Mouse (Mus musculus): ENCODE results near the gene Xpr1. TPM values are rescaled to one million over a fixed set of nuclear protein-coding genes. Genes with fewer than 3 reads are reported as not detected.

Xpr1 gene
- polyA plus RNA-seq, 1 experiment: 27.2 TPM

DNA sequence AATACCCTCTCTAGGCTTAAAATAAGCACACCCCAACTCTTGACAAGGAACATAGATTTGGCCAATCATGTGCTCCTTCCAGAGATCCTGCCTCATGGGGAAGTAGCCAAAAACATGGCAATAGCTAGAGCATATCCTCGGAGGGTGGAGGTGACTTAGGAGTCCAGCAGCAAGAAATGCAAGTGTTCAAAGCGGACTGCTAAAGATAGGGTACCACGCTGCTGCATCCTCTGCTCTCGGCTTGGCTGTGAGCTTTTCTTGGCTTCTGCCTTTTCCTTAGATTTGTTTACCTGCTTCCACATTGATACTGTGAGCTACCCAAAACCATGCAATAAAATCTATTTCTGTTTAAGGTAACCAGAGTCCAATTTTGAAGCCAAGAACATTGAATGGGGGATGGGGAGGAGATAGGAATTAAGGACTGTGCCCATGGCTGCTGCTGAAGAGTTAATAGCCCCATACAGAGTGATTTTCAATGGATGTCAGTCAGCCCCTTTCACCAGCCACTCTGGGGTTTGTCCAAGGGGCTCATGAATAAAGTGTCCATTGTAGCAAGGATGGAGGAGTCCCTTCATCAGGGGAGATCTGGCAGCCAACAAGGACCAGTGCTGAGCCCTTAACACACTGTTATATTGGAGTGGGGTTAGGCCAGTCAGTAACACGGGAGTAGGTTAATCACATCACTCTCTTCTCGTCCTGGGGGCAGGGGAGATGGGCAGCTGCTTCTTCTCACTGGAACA, 10.1 kb upstream of the Xpr1 start:
- no peaks in the 10 kb centered on the region; the same call in 1 of the 2 replicates for H3K9me3 ChIP-seq (replicated peaks; ENCODE audit: control insufficient read depth, insufficient read depth, low read length, poor library complexity, severe bottlenecking)
- no peak overlapping the region for H3K9ac ChIP-seq (ENCODE audit: low read depth, poor library complexity, severe bottlenecking)
- TF ChIP-seq CTCF (IDR thresholded peaks at IDR 0.05; ENCODE audit: low read depth, low read length): no peak
- TF ChIP-seq EP300 (IDR thresholded peaks at IDR 0.05; ENCODE audit: insufficient read depth, low read depth, low read length): no peak
- no peak for TF ChIP-seq POLR2A (IDR thresholded peaks at IDR 0.05; ENCODE audit: insufficient read depth, low read length)
- no peaks in the 10 kb centered on the region for H3K27me3 ChIP-seq (ENCODE audit: control insufficient read depth, insufficient read depth, low read length, poor library complexity, severe bottlenecking)
- no peaks in the 10 kb centered on the region for H3K4me1 ChIP-seq (ENCODE audit: control insufficient read depth, insufficient read depth, low read length)
- no peaks in the 10 kb centered on the region for H3K36me3 ChIP-seq (ENCODE audit: control insufficient read depth, insufficient read depth, low read length, poor library complexity, severe bottlenecking)
- no peak overlapping the region for H3K27ac ChIP-seq (ENCODE audit: insufficient read depth, low read length)
- H3K4me3 ChIP-seq (ENCODE audit: low read depth, low read length): no peak overlapping the region

DNA sequence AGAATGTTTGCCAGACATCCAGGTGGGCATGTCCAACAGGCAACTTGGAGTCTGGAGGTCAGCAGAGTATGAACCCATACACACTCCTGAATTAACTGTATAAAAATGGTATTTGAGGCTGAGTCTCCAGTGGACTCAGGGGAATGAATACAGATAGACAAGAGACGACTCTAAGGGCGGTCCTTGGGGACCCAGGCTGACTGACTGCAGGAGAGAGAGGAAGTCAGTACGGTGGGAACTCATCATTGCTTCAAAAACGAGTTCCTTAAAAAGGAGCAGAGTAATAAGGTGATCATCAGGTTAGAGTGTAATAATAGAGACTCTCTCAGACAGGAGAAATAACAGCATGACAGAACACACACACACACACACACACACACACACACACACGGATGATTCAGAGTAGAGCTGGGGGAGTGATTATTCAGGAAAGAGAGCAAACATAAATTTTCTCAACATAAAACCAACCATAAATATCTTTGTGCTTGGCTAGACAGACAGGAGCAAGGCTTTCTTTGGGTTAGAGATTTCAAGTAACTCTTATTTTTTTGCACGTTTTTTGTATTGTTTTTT, 8.6 kb upstream of the Xpr1 start:
- TF ChIP-seq EP300 (IDR thresholded peaks at IDR 0.05; ENCODE audit: insufficient read depth, low read depth, low read length) (no peak), CTCF (IDR thresholded peaks at IDR 0.05; ENCODE audit: low read depth, low read length) (no peak), POLR2A (IDR thresholded peaks at IDR 0.05; ENCODE audit: insufficient read depth, low read length) (no peak)
- Histone ChIP-seq H3K9me3 (replicated peaks; ENCODE audit: control insufficient read depth, insufficient read depth, low read length, poor library complexity, severe bottlenecking) (no peaks in the 10 kb centered on the region), H3K27me3 (ENCODE audit: control insufficient read depth, insufficient read depth, low read length, poor library complexity, severe bottlenecking) (no peaks in the 10 kb centered on the region), H3K9ac (ENCODE audit: low read depth, poor library complexity, severe bottlenecking) (no peak overlapping the region), H3K4me1 (ENCODE audit: control insufficient read depth, insufficient read depth, low read length) (no peaks in the 10 kb centered on the region), H3K27ac (ENCODE audit: insufficient read depth, low read length) (no peak overlapping the region), H3K36me3 (ENCODE audit: control insufficient read depth, insufficient read depth, low read length, poor library complexity, severe bottlenecking) (no peaks in the 10 kb centered on the region), H3K4me3 (ENCODE audit: low read depth, low read length) (no peak overlapping the region)

DNA sequence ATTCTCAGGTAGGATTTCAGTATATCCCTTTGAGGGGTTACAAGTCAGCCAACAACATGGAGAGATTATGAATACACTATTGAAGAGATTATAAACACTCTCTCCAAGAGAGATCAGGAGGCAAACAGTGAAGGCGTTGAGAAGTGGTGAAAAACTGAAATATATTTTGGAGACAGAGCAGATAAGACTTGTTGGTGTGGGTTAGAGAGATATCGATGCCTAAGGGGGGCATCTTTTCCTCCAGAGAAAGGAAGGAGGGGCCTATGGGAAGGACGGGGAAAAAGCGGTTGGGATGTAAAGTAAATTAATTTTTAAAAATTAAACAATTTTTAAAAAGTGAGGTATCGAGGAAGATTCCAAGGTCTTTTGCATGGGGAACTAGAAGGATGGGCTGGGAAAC, 8.1 kb upstream of the Xpr1 start:
- Histone ChIP-seq H3K4me3 (ENCODE audit: low read depth, low read length) (no peak overlapping the region), H3K36me3 (ENCODE audit: control insufficient read depth, insufficient read depth, low read length, poor library complexity, severe bottlenecking) (no peaks in the 10 kb centered on the region), H3K27me3 (ENCODE audit: control insufficient read depth, insufficient read depth, low read length, poor library complexity, severe bottlenecking) (no peaks in the 10 kb centered on the region), H3K27ac (ENCODE audit: insufficient read depth, low read length) (no peak overlapping the region), H3K9ac (ENCODE audit: low read depth, poor library complexity, severe bottlenecking) (no peak overlapping the region), H3K9me3 (replicated peaks; ENCODE audit: control insufficient read depth, insufficient read depth, low read length, poor library complexity, severe bottlenecking) (no peaks in the 10 kb centered on the region), H3K4me1 (ENCODE audit: control insufficient read depth, insufficient read depth, low read length) (no peaks in the 10 kb centered on the region)
- no peak for TF ChIP-seq EP300 (IDR thresholded peaks at IDR 0.05; ENCODE audit: insufficient read depth, low read depth, low read length)
- TF ChIP-seq POLR2A (IDR thresholded peaks at IDR 0.05; ENCODE audit: insufficient read depth, low read length): no peak
- no peak for TF ChIP-seq CTCF (IDR thresholded peaks at IDR 0.05; ENCODE audit: low read depth, low read length)

DNA sequence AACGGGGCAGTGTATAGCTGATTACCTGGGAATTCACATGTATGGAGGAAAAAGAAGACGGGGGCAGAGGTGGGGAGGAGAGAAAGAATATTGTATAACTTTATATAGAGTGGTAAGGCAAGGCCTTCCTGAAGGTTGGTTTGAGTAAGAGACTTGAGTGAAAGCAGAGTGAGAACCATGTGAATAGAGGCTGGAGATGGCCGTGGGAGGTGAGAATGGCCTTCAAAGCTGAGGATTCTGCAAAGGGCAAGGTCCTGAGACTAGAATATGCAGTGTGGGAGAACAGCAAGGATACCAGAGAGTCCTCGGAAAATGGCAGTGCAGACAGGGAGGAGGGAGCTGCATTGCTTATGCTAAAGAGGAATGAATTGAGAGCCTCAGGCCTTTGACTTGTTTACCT, 6.6 kb upstream of the Xpr1 start:
- TF ChIP-seq POLR2A (IDR thresholded peaks at IDR 0.05; ENCODE audit: insufficient read depth, low read length) (no peak), EP300 (IDR thresholded peaks at IDR 0.05; ENCODE audit: insufficient read depth, low read depth, low read length) (no peak), CTCF (IDR thresholded peaks at IDR 0.05; ENCODE audit: low read depth, low read length) (no peak)
- Histone ChIP-seq H3K4me1 (ENCODE audit: control insufficient read depth, insufficient read depth, low read length) (no peaks in the 10 kb centered on the region), H3K27ac (ENCODE audit: insufficient read depth, low read length) (no peak overlapping the region), H3K36me3 (ENCODE audit: control insufficient read depth, insufficient read depth, low read length, poor library complexity, severe bottlenecking) (no peaks in the 10 kb centered on the region), H3K27me3 (ENCODE audit: control insufficient read depth, insufficient read depth, low read length, poor library complexity, severe bottlenecking) (no peaks in the 10 kb centered on the region), H3K4me3 (ENCODE audit: low read depth, low read length) (no peak overlapping the region), H3K9ac (ENCODE audit: low read depth, poor library complexity, severe bottlenecking) (no peak overlapping the region), H3K9me3 (replicated peaks; ENCODE audit: control insufficient read depth, insufficient read depth, low read length, poor library complexity, severe bottlenecking) (no peaks in the 10 kb centered on the region)

DNA sequence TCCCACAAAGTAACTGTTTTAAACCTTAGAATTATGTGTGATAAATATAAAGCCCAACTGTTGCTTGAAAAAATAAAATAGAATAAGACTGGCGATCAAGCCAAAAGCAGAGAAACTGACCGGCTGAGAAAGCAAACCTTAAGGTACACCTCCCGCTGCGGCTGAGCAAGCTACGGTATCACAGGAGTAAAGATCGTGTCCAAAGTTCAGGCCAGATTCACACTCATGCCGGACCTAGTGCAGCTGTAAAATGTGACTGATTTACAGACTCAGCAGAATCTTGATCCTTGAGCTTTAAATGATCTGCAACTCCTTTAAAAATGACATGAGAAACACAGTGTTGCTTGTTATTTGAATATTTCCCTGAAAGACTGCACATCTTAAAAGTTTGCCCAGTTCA, 4.8 kb upstream of the Xpr1 start:
- no peak overlapping the region for H3K4me3 ChIP-seq (ENCODE audit: low read depth, low read length)
- H3K27me3 ChIP-seq (ENCODE audit: control insufficient read depth, insufficient read depth, low read length, poor library complexity, severe bottlenecking): no peaks in the 10 kb centered on the region
- H3K9ac ChIP-seq (ENCODE audit: low read depth, poor library complexity, severe bottlenecking): no peak overlapping the region
- H3K4me1 ChIP-seq (ENCODE audit: control insufficient read depth, insufficient read depth, low read length): no peaks in the 10 kb centered on the region
- H3K36me3 ChIP-seq (ENCODE audit: control insufficient read depth, insufficient read depth, low read length, poor library complexity, severe bottlenecking): no peaks in the 10 kb centered on the region
- TF ChIP-seq EP300 (IDR thresholded peaks at IDR 0.05; ENCODE audit: insufficient read depth, low read depth, low read length) (no peak), POLR2A (IDR thresholded peaks at IDR 0.05; ENCODE audit: insufficient read depth, low read length) (no peak), CTCF (IDR thresholded peaks at IDR 0.05; ENCODE audit: low read depth, low read length) (no peak)
- H3K27ac ChIP-seq (ENCODE audit: insufficient read depth, low read length): no peak overlapping the region
- H3K9me3 ChIP-seq (replicated peaks; ENCODE audit: control insufficient read depth, insufficient read depth, low read length, poor library complexity, severe bottlenecking): no peaks in the 10 kb centered on the region

DNA sequence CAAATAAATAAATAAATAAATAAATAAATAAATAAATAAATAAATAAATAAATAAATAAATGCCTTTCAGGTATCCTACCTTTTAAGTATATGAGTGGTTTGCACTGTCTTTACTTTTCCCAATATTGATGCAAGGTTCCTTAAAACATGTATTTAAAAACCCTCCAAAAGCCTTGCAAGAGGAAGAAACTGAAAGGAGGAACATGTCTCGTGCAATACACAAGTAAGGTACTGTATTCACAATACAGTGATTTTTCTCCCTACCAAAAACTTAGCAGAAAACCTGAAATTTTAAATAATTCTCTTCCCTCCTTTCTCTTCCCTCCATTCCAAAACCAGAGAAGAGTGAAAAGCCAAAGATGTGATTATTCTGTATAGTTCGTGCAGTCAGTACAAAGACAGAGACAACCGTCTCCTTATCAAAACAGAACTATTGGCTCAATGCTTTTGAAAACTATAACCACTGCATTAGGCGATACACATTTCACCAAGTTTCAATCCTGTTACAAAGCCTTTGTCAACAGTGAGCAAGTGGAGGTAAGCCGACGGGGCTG, 991 bp downstream of the Xpr1 start:
- Histone ChIP-seq H3K36me3 (ENCODE audit: control insufficient read depth, insufficient read depth, low read length, poor library complexity, severe bottlenecking) (no peaks in the 10 kb centered on the region), H3K27me3 (ENCODE audit: control insufficient read depth, insufficient read depth, low read length, poor library complexity, severe bottlenecking) (no peaks in the 10 kb centered on the region), H3K27ac (ENCODE audit: insufficient read depth, low read length) (no peak overlapping the region), H3K4me3 (ENCODE audit: low read depth, low read length) (peak overlapping the region; percentile 66), H3K4me1 (ENCODE audit: control insufficient read depth, insufficient read depth, low read length) (no peaks in the 10 kb centered on the region), H3K9me3 (replicated peaks; ENCODE audit: control insufficient read depth, insufficient read depth, low read length, poor library complexity, severe bottlenecking) (no peaks in the 10 kb centered on the region), H3K9ac (ENCODE audit: low read depth, poor library complexity, severe bottlenecking) (peak overlapping the region; percentile 58)
- TF ChIP-seq CTCF (IDR thresholded peaks at IDR 0.05; ENCODE audit: low read depth, low read length) (no peak), EP300 (IDR thresholded peaks at IDR 0.05; ENCODE audit: insufficient read depth, low read depth, low read length) (no peak), POLR2A (IDR thresholded peaks at IDR 0.05; ENCODE audit: insufficient read depth, low read length) (no peak)

All from ES-Bruce4 (cell line).